Mouse (Mus musculus): Measurements from ENCODE around the gene Inip.

Gene Inip

GRCm38 (mm10) chr4:59772171-59772879, 29.1 kb downstream of the Inip start:
- DNase-seq (ENCODE audit: low read depth, low spot score): no peak

- no peak for DNase-seq (ENCODE audit: low read depth, low spot score)
Measured at GRCm38 (mm10) chr4:59767717-59768116, 33.7 kb downstream of the Inip start.

DNA sequence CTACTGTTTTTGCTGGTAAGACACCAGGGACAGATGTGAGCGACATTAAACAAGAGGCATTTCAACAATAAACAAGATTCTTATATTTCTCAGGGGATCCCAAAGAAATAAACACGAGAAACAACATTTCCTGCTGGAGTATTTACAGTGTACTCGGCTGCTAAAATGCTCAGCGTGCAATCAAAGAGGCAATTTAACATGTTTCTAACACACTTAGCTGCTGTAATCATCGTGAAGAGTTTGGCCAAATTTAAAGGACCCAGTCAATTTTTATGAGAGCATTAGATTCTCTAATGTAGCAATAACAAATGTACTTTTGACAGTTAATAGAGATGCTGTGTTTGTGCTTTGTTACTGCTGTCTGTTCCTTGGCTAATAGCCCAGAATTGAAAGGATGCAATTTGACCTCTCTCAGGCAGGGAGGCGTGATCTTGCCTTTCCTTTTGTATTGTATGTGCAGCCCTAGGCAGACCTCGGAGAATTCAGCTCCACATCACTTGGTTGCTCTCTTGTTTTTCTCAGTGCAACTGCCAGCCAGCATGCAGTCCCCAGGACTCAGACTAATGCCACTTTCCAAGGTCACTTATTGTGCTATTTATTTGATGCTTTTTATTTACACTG, 35.9 kb downstream of the Inip start:
- DNase-seq (ENCODE audit: low read depth, low spot score): no peak

DNA sequence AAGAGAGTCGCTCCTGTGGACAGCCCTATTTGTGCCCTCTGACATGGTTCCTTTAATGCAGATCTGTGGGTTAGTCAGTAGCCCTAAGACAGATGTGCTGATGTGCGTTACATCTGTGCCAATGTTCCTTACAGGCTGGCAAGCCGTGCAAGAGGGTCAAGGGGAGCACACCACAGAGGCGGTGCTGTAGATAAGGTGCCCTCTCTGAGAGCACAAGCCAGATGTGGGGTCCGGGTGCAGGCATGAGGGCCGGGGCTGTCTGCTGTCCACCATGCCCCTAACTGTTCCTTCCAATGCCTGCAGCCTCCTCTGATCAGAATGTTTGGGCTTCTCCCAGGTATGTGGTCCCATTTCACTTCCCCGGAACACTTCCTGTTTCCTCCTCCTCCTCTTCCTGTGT, 36.4 kb downstream of the Inip start:
- DNase-seq (ENCODE audit: low read depth, low spot score): no peak

DNA sequence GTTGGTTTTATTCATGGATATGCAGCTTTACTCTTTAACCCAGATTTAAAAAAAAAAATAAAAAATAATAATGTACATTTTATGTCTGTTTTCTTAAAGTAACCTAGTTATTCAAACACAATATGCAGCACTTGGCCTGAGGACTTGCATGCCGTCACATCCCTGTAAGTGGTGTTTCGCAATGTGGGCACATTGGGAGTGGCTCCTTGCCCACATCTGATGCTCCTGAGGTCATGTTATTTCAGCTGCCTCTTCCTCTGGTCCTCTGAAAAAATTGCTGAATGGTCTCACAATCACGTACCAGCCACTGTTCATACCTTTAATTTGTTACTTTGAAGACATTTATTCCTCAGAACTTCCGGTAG, 40.0 kb downstream of the Inip start:
- DNase-seq (ENCODE audit: low read depth, low spot score): no peak

DNA sequence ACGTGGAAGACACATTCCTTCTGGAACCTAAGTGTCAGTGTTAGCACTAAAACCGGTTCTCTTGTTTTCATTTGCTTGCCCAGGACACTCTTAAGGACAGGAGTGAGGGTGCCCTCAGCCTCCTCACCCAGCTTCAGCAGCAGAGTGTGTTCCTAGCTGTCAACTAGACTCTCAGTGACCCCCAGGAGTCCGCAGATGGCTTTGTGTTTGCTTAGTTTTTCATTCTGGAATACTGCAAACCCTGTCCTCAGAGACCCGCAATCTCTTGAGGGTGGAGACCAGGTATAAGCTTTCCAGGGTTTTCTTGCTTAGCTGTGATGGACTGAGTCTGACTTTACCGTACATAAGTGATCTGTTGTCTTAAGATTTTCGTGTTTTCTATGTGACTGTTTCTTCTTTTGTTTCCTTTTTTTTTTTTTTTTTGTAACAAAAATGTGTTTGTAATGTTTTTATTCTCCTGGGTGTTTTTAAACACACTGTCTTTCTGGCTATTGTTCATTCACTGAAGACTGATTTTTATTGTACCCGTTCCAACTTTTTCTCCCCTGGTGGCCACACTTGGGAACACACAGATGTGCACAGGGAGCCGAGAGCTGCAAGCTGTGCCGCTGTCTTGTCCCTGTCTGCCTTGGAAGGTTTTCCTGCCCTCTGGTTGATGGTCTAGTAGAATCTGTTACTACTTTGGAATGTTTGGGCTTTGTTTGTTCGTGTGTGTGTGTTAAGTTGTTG, 40.6 kb downstream of the Inip start:
- DNase-seq (ENCODE audit: low read depth, low spot score): no peak

DNA sequence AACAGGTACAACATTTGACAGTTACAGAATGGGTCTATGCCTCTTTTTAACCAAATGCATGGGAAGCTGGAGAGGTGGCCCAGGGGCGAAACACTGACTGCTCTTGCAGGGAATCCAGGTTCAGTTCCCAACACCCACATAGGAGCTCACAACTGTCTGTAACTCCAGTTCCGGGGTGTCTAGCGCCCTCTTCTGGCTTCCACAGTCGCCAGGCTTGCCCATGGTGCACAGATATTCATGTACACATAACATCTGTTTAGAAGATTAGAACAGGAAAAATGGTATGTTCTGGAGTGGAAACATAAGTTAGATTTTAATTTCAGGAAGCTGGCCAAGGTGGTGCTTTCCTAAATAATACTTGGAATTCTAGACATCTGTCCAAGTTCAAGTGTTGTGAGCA, 41.4 kb downstream of the Inip start:
- no peak for DNase-seq (ENCODE audit: low read depth, low spot score)

GRCm38 (mm10) chr4:59757452-59758435, 43.6 kb downstream of the Inip start:
- no peak for DNase-seq (ENCODE audit: low read depth, low spot score)

DNA sequence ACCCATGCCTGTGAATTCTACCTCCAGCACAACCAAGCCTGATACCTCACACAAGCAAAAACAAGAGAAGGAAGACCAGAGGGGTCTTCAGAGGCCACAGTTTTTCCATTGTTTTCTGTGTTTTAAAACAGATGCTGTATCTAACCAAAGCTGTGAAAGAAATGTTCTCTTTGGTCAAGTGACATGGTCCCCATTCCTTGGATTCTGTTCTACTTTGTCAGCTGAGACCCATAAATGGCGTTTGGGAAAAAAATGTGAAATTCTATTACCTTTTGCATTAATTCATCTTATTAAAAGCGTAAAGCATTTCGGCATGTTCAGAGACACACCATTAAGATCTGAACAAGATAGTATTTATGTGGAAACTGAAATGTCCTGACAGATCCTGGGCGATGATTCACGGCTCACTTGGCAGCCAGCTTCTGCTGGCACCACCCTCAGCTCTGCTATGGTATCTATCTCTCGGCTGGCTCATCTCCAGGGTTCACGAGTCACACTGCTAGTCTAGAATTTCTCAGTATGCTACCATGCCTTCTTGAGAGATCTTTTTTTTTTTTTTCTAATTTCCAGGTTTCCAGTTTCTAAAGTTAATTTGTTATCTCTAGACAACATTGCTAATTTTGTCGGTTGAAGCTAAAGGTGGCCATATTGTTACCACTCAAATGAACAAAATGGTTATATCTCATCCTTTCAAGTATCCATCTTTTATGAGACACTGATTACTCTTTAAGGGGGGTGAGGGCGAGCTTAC, 44.9 kb downstream of the Inip start:
- no peak for DNase-seq (ENCODE audit: low read depth, low spot score)

DNA sequence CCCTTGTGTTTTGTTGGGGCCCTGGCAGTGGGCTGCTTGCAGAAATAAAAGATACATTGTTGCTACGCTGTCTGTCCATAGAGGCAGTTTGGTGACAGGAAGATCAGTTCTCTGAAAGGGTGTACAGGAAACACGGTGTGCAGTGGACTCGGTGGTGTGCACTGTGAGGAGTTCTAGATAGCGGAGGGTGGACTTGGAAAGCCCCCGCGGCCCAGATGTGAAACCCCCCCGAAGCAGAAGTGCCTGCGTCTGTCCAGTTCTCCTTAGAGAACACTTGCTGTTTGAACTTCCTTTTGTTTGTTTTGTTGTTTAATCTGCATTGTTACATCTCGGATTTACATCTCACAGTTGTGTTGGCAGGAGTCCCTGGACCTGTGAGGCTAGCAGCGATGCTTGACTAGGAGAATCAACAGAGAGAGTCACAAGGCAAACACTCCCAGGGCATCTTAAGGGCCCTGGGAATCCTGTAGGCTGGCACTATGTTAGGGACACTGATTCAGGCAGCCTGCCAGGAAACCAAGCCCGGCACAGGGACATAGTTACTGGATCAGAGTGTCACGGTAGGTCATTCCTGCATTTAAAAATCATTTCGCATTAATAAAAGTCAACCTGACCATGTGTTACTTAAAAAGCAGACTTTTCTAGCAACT, 47.8 kb downstream of the Inip start:
- DNase-seq (ENCODE audit: low read depth, low spot score): no peak

GRCm38 (mm10) chr4:59739882-59740281, 61.5 kb downstream of the Inip start:
- no peak for DNase-seq (ENCODE audit: low read depth, low spot score)

GRCm38 (mm10) chr4:59739321-59739720, 62.1 kb downstream of the Inip start:
- no peak for DNase-seq (ENCODE audit: low read depth, low spot score)

DNA sequence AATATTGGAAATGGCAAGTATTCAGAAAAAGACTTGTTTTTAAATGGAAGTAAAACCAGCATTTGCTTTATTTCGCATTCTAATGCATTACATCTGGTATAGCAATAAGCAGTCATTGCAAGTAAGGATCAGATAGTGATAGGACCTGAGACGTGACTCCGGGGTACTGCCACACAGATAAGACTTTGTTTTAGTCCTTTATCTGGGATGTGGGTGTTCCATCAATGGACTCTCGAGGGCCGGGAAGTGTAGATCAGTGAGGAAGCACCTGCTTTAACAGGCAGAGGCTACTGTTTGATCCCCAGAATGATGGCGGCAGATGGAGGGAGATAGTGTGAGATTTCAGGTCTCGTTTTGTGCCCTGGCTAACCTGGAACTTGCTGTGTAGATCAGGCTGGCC, 69.8 kb downstream of the Inip start:
- DNase-seq (ENCODE audit: low read depth, low spot score): no peak

DNA sequence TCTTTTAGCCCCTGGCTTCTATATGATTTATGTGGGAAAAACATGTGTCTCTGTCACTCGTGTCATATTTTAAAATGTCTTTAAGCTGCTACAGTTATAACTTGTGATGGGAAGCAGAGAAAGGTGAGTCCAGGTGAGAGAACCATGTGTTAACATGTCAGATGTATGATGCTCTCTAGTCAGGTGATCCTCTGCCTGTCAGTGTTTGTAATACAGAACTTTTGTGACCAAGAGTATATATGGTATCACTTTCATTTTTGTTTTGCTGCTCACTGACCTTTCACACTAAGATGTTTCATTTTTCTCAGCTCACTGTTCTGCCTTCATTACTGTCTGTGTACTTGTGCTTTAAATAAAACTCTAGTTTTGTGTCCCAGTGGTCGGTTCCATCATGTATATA, 72.5 kb downstream of the Inip start:
- DNase-seq (ENCODE audit: low read depth, low spot score): no peak

DNA sequence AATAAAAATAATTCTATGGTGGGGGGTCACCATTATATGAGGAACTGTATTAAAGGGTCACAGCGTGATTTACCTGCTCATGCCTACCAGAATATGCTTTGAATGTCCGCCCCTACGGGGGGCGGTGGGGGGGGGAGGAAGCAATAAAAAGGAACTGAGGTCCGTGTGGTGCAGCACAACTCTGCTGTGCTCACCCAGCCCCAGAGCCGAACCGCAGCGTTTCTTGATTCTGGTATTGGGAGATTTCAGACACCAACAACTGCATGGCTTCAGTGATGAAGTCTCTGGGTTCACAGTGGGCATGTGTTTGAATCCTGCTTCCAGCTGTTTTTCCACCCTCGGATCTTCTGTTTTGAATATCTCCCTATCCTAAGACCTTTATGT, 73.5 kb downstream of the Inip start:
- DNase-seq (ENCODE audit: low read depth, low spot score): no peak

DNA sequence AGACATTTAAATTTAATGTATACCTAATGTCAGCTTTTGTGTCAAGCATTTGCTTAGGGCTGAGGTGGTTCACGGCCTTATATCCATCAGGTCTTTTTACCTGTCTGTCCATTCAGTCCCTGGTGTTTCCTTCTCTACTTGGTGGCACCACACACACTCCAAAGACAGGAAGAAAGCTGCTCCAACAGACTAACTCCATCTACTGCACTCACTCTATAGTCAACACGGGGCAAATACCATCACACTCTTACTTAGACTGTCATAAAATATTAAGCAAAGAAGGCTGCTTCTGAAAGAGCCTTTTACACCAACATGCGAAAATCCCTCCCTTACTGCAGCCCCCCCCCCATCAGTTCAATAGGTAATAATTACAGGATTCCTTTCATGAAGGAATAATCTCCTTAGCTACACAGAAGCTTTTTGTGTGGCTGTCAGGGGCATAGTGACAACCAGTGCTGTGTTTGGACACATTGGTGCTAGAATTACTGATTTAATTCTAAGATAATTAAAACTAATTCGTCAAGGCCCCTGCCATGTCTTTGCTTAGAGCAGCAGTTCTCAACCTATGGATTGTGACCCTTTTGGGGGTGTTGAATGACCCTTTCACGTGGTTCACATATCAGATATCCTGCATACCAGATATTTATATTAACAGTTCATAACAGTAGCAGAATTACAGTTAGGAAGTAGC, 74.1 kb downstream of the Inip start:
- no peak for DNase-seq (ENCODE audit: low read depth, low spot score)

DNA sequence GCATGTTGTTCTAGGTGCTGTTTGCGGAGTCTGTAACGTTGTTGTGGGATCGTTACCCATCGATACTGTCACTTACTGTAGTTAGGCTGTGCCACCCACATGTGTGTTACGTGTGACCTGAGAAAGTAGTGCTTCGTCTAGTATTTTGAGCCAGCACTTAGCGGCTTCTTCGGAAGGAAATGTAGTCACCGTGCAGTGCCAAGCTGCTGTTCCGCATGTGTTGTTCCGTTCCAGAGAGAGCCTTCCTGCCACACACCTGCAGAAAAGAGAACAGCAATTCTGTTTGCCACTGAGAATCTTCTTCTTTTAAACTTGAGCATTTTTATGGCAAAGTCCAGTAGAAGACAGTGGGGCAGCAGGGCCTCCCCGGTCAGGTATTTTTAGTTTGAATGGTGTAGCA, 74.9 kb downstream of the Inip start:
- no peak for DNase-seq (ENCODE audit: low read depth, low spot score)

DNA sequence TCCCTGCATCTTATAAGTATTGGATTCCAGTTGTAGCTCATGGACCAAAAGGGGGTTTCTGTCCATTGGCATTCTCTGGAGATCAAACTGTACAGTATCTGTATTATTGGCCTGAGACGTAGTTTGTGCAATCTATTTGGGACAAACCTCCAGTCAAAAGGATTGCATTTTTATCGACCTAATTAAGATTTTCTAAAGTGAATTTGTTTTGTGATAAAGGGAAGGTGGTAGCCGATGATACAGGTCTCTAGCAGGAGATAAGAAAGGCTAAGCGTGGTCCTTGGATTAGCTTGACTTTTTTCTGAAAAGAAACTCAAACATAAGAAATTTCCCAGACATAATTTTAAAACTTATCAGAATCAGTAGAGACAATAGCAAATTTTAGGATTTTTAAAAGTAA, 75.8 kb downstream of the Inip start:
- no peak for DNase-seq (ENCODE audit: low read depth, low spot score)

DNA sequence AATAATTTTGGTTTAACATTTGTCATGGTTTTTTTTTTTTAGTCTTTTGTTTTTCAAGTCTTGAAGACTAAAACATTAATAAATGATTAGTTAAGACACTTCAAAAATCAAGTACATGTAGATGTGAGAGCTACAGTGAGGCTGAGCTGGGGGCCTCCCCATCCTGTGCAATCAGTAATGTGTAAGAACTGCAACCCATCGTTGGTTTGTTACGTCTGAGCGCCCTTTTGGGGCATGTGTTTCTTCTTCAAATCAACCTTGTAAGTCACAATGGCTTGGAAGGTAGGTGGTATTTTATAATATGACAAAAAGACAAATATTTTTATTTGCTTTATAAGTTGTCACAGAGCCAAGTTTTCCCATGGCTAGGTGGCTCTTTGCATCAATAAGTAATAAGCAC, 79.6 kb downstream of the Inip start:
- no peak for DNase-seq (ENCODE audit: low read depth, low spot score)
